Mouse (Mus musculus) heart, embryonic 14.5 days (tissue): ENCODE measurements around the gene Tor2a. TPM values are rescaled to one million over a fixed set of nuclear protein-coding genes. Genes with fewer than 3 reads are reported as not detected.

Experiments used
- ATAC-seq: fragments of 200-750 bp; cut with Nextera tagmentation; 2 replicates; pipeline ENCODE4 v1.8.0; 2017; ENCODE audit warnings: low read depth, moderate TSS enrichment; ENCODE audit not compliant: insufficient number of reproducible peaks, insufficient read depth, low FRiP score
- H3K27ac ChIP-seq, 2 experiments: fragments of 200-500 bp in 1 of 2; fragments of 300-500 bp in 1 of 2; sonication (generic) in 1 of 2; replicated peaks in 1 of 2; 2 replicates each; pipeline ENCODE4 v1.5.1; 2012 to 2014; ENCODE audit warnings: low read depth in 2 of 2, low read length in 2 of 2, control low read depth in 1 of 2, mild to moderate bottlenecking in 1 of 2, mixed read lengths in 1 of 2; ENCODE audit not compliant: control insufficient read depth in 1 of 2, insufficient read depth in 1 of 2
- H3K27me3 ChIP-seq: fragments of 300-500 bp; sonication (generic); 2 replicates; pipeline ENCODE4 v1.6.1; 2014; ENCODE audit warnings: mild to moderate bottlenecking, low read length, control low read depth; ENCODE audit not compliant: control insufficient read depth, insufficient read depth
- H3K36me3 ChIP-seq: fragments of 300-500 bp; sonication (generic); 2 replicates; pipeline ENCODE4 v1.6.1; 2014; ENCODE audit warnings: mild to moderate bottlenecking, control low read depth, low read length, mixed read lengths; ENCODE audit not compliant: control insufficient read depth, insufficient read depth
- H3K4me1 ChIP-seq, 2 experiments: fragments of 200-500 bp in 1 of 2; fragments of 300-500 bp in 1 of 2; sonication (generic) in 1 of 2; 2 replicates each; pipeline ENCODE4 v1.6.1; 2012 to 2014; ENCODE audit warnings: low read length in 2 of 2, control low read depth in 1 of 2, mixed read lengths in 1 of 2; ENCODE audit not compliant: control insufficient read depth in 2 of 2, insufficient read depth in 2 of 2
- H3K4me2 ChIP-seq: fragments of 300-500 bp; sonication (generic); 2 replicates; pipeline ENCODE4 v1.6.1; 2014; ENCODE audit warnings: mild to moderate bottlenecking, low read length
- H3K4me3 ChIP-seq, 2 experiments: fragments of 200-500 bp in 1 of 2; fragments of 300-500 bp in 1 of 2; sonication (generic) in 1 of 2; 2 replicates each; pipeline ENCODE4 v1.5.1; 2012 to 2014; ENCODE audit warnings: low read length in 2 of 2, mild to moderate bottlenecking in 2 of 2, control low read depth in 1 of 2, low read depth in 1 of 2, moderate library complexity in 1 of 2; ENCODE audit not compliant: control insufficient read depth in 1 of 2, insufficient read depth in 1 of 2
- H3K9ac ChIP-seq: fragments of 300-500 bp; sonication (generic); 2 replicates; pipeline ENCODE4 v1.6.1; 2014; ENCODE audit warnings: mild to moderate bottlenecking, low read length
- H3K9me3 ChIP-seq: fragments of 300-500 bp; sonication (generic); 2 replicates; pipeline ENCODE4 v1.6.1; 2016; ENCODE audit warnings: low read length, control low read depth; ENCODE audit not compliant: control insufficient read depth
- WGBS: fragments of 180-500 bp; shearing (Covaris S2); extraction: QIAGEN DNeasy Blood & Tissue Kit; methylation state at CpG from one replicate; pipeline ENCODE4 v1.1.7; 2014; 5-methylcytosine and 5-hydroxymethylcytosine counted together
- polyA plus RNA-seq: library from polyadenylated mRNA; unstranded; fragments of >200 nt; fragmentation: Nextera tagmentation; extraction: Ambion mirVana; gene quantifications from 2 replicates; pipeline ENCODE4 v1.2.1, GENCODE M21; 2014

The Tor2a gene
- 38.0 and 42.7 TPM in 2 replicates for polyA plus RNA-seq

GRCm38 (mm10) chr2:32757056-32757845 lies at the start of gene Tor2a:
Tor2a (plus strand) TSS chr2:32757234.
- H3K27ac ChIP-seq, result peak within 1 kb of the TSS; percentile 75 to 91
- H3K4me2 ChIP-seq, result peak within 1 kb of the TSS; percentile 70
- under 1% methylated on average over 66 of the region's 66 CpGs for WGBS
- peak within 1 kb of the TSS; percentile 79 to 81 for H3K4me3 ChIP-seq
- peaks cover 55% of the 10 kb centered on the region for H3K36me3 ChIP-seq
- H3K9me3 ChIP-seq, result no peaks in the 10 kb centered on the region
- H3K27me3 ChIP-seq, result no peaks in the 10 kb centered on the region
- H3K4me1 ChIP-seq, result no peaks in the 10 kb centered on the region
- peak within 1 kb of the TSS; percentile 94 for H3K9ac ChIP-seq
- peak; percentile 91 for ATAC-seq

- Histone ChIP-seq H3K4me3 (no peak overlapping the region), H3K36me3 (peaks cover 81% of the 10 kb centered on the region), H3K4me2 (no peak overlapping the region), H3K4me1 (peaks cover 4 to 11% of the 10 kb centered on the region in 2 experiments), H3K9me3 (no peaks in the 10 kb centered on the region), H3K9ac (no peak overlapping the region), H3K27me3 (no peaks in the 10 kb centered on the region), H3K27ac (no peak overlapping the region)
- 42% methylated on average over 3 of the region's 3 CpGs for WGBS
- no peak for ATAC-seq
Observed at GRCm38 (mm10) chr2:32708643-32709042, 48.4 kb upstream of the Tor2a start.

DNA sequence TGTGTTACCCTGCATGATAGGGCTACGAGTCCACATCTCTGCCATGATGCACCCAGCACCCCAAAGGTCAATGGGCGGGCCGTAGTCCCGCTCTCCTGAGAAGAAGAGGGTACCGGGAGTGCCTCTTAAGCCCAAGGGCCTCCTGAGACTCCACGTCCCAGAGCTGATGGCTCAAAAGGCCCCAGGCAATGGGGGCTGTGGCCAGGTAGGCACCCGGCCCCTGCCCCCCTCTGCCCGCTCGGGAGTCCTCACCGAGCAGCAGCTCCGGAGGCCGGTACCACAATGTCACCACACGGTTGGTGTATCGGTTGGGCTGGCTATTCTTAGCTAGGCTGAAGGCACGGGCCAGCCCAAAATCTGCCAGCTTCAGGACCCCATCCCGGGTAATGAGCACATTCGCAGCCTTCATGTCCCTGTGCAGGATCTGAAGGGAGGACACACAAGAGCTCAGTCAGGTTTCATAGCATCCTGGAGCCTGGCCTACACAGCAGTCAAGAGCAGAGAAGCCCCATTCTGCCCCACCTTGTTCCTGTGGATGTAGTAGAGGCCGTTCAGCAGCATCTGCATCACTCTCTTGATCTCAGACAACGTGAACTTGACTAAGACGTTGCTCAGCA lies 47.4 kb upstream of the Tor2a start:
- H3K9ac ChIP-seq, result no peak overlapping the region
- no peak overlapping the region for H3K4me2 ChIP-seq
- 90% methylated on average over 20 of the region's 20 CpGs for WGBS
- no peak overlapping the region for H3K4me3 ChIP-seq
- H3K27ac ChIP-seq, result no peak overlapping the region
- no peak for ATAC-seq
- peaks cover 71% of the 10 kb centered on the region for H3K36me3 ChIP-seq
- H3K4me1 ChIP-seq, result peaks cover 10 to 21% of the 10 kb centered on the region in 2 experiments
- no peaks in the 10 kb centered on the region for H3K27me3 ChIP-seq
- no peaks in the 10 kb centered on the region for H3K9me3 ChIP-seq

GRCm38 (mm10) chr2:32710425-32710824 lies 46.6 kb upstream of the Tor2a start:
- no peak overlapping the region for H3K4me3 ChIP-seq
- H3K27ac ChIP-seq, result no peak overlapping the region
- peaks cover 63% of the 10 kb centered on the region for H3K36me3 ChIP-seq
- 80% methylated on average over 5 of the region's 5 CpGs for WGBS
- H3K9me3 ChIP-seq, result no peaks in the 10 kb centered on the region
- no peaks in the 10 kb centered on the region for H3K27me3 ChIP-seq
- no peak for ATAC-seq
- H3K4me2 ChIP-seq, result no peak overlapping the region
- H3K4me1 ChIP-seq, result peaks cover 16 to 29% of the 10 kb centered on the region in 2 experiments
- H3K9ac ChIP-seq, result no peak overlapping the region

DNA sequence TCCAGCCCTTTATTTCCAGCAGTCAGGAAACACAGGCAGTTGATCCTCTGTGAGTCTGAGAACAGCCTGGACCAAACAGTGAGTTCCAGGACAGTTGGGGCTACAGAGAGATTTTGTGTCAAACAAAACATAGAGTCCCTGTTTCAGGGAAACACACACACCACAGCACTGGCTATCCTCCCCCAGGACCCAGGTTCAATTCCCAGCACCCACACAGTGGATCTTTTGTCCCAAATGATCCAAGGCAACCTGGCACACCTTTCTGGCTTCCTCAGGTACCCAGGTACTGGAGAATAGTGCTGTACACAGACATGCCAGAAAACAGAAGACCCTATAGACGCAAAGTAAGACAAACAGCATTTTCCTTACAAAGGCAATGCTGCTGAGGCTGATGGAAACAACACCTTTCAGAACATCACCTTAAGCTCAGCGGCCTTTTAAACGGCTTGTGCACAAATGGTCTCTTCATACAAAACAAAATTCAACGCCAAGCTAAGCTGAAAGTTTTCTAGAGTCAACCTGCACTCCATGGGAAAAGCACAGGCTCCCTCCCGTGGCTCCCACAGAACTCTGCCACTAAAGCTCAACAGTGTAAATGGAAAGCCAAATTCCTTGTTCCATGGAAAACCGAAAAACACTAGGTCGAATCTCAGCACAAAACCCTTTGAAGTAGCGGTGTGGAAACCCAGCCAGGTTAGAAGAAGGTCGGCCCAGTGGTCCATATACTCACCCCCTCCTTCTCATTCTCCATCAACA lies 45.6 kb upstream of the Tor2a start:
- Histone ChIP-seq H3K4me1 (peaks cover 16 to 30% of the 10 kb centered on the region in 2 experiments), H3K9me3 (no peaks in the 10 kb centered on the region), H3K4me3 (peak overlapping the region; percentile 72 to 85), H3K36me3 (peaks cover 52% of the 10 kb centered on the region), H3K27ac (peak overlapping the region; percentile 48 to 95), H3K27me3 (no peaks in the 10 kb centered on the region), H3K4me2 (peak overlapping the region; percentile 84), H3K9ac (peak overlapping the region; percentile 92)
- ATAC-seq, result no peak
- WGBS, result 27% methylated on average over 9 of the region's 9 CpGs

DNA sequence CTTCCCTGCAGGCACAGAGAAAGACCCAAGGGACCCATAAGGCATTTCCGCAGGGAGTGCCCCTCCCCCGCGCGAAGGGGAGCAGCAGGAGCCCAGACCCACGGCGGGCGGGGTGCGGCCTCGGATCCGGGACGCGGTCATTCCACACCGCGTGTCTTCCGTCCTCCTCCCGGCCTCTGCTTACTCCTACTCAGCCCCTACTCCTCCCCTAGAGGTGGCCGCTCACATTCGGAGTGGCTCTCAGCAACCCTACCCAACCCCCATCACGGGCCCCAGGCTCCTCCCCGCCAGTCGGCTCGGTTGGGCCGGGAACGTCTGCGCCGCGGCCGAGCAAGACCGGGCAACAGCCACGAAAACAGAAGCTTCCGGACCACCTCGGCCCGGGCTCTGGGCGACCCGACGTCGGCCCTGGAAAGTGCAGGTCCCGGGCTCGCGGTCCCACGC lies 44.9 kb upstream of the Tor2a start:
- H3K9me3 ChIP-seq, result no peaks in the 10 kb centered on the region
- no peaks in the 10 kb centered on the region for H3K27me3 ChIP-seq
- H3K27ac ChIP-seq, result peak overlapping the region; percentile 73 to 95
- peak overlapping the region; percentile 84 for H3K4me2 ChIP-seq
- peak overlapping the region; percentile 92 for H3K9ac ChIP-seq
- peak overlapping the region; percentile 72 to 85 for H3K4me3 ChIP-seq
- peak; percentile 44 for ATAC-seq
- H3K36me3 ChIP-seq, result peaks cover 46% of the 10 kb centered on the region
- under 1% methylated on average over 41 of the region's 41 CpGs for WGBS
- H3K4me1 ChIP-seq, result peaks cover 16 to 30% of the 10 kb centered on the region in 2 experiments

DNA sequence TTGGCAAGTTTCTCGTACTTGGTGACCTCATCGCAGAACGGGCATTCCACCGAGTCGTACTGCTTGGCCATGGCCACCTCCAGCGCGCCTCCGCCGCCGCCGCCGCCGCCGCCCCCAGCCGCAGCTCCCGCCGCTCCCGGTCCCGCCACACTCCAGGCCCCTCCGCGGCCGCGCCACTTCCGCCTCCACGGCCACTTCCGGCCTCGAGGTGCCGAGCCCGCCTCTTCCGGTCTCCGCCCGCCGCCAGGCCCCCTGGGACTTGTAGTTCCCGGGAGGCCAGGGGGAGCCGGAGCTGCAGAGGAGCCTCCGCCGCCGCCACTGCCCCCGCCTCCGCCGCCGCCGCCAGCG lies 44.5 kb upstream of the Tor2a start:
- ATAC-seq, result peak; percentile 82
- Histone ChIP-seq H3K27ac (peak overlapping the region; percentile 83 to 95), H3K27me3 (no peaks in the 10 kb centered on the region), H3K36me3 (peaks cover 42% of the 10 kb centered on the region), H3K4me1 (peaks cover 16 to 30% of the 10 kb centered on the region in 2 experiments), H3K4me2 (peak overlapping the region; percentile 84), H3K9me3 (no peaks in the 10 kb centered on the region), H3K4me3 (peak overlapping the region; percentile 72 to 85), H3K9ac (peak overlapping the region; percentile 92)
- under 1% methylated on average over 32 of the region's 44 CpGs for WGBS
